Mouse (Mus musculus) bone marrow, adult 2 months (tissue): ENCODE results near the gene Orc3.

Source experiments
- CTCF ChIP-seq: fragments of 200-500 bp; IDR thresholded peaks from 2 replicates; pipeline ENCODE4 v1.5.1; 2011; ENCODE audit warnings: low read length, control low read depth; ENCODE audit not compliant: control insufficient read depth, insufficient read depth
- POLR2A ChIP-seq: fragments of 200-500 bp; IDR thresholded peaks from 2 replicates; pipeline ENCODE4 v1.6.1; 2011; ENCODE audit warnings: low read depth, mild to moderate bottlenecking, control low read depth, low read length, borderline replicate concordance; ENCODE audit not compliant: control insufficient read depth

DNA sequence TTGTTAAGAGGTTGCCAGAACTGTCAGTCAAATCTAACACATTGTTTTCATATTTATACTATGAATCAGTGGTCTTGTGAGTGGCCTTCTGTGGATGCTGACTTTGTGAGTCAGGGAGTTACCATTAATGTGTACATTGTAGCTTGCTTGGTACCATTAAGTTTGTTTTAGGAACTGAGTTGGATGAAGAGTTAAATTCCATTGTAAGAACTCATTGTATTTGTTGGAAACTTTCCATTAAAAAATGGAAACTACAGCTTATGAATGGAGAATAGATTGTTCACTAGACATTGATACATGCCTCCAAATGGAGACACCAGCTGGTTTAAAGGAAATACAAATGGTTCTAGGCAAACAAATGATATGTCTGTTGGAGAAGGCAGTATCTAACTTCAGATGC is 58.6 kb downstream of the Orc3 start:
- no peak for TF ChIP-seq POLR2A
- no peak for TF ChIP-seq CTCF
